Mouse (Mus musculus): ENCODE data around the gene Gm5129. TPM values are rescaled to one million over a fixed set of nuclear protein-coding genes. Genes with fewer than 3 reads are reported as not detected.
"Not testable (repeated sequence)": the region's sequence is repeated elsewhere in the genome, so short reads cannot be mapped to it uniquely, and the experiment has no call there.

The Gm5129 gene
- total RNA-seq, 2 experiments from 2014 or later = not detected

DNA sequence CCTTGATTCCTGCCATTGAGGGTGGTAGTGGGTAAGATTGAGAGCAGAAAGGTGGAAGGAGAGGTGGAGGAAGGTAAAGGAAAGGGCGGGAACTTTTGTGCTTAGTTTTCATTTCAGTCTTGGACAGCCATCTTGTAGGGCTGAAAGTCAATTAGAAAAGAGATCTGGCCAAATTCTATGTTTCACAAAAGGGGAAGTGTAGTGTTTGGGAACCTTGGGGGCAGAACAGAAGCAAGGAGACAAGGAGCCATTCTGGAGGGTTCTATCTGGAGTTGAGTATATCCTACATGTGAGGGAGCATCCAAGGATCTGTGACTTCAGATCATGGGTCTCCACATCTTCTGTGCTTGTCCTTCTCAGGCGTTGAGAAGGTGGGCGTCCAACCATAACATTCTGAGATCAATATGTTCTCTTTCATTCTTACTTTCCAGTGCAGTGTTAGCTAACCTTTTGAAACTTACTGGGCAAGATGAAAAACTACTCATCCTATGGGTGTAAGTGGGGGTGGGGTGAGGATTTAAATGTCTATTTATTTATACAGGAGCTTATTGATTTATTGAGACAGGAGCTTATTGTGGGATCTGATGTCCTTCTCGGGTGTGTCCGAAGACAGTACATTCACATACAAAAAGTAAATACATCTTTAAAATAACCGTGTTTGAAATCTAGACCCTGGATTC is 765 bp downstream of the Gm5129 start:
- DNase-seq (ENCODE audit: extremely low spot score in 1 of 2, low spot score in 1 of 2) = no peak

DNA sequence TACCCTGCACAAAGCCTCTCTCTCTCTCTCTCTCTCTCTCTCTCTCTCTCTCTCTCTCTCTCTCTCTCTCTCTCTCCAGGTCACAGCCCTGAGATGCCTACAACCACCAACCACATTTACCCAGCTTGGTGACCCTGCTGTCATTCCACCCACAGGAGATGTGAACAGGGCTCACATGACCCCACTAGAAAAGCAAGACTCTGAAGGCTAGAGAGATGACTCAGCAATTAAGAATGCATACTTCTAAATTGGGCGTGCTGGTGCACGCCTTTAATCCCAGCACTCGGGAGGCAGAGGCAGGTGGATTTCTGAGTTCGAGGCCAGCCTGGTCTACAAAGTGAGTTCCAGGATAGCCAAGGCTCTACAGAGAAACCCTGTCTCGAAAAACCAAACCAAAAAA is 9.7 kb downstream of the Gm5129 start:
- not testable (repeated sequence) for DNase-seq (ENCODE audit: extremely low spot score in 1 of 2, low spot score in 1 of 2)

DNA sequence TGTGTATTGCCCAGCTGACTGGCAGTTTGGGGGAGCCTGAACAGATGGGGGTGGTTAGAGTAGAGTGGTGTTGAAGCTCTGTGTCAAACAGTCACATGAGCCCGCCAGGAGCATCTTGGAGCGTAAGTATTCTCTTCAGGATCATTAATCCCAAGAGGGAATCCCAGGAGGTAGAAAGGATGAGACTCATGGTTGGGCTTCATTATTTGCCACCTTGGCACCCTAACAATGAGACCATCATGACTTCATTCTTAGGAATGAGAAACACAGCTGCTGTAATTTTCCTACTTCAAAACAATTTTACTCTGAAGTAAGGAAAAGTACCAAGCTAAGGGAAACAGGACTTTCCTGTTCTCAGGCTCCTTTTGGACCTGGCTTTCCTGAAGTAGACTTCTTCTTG is 10.4 kb downstream of the Gm5129 start:
- no peak for DNase-seq (ENCODE audit: extremely low spot score in 1 of 2, low spot score in 1 of 2)

DNA sequence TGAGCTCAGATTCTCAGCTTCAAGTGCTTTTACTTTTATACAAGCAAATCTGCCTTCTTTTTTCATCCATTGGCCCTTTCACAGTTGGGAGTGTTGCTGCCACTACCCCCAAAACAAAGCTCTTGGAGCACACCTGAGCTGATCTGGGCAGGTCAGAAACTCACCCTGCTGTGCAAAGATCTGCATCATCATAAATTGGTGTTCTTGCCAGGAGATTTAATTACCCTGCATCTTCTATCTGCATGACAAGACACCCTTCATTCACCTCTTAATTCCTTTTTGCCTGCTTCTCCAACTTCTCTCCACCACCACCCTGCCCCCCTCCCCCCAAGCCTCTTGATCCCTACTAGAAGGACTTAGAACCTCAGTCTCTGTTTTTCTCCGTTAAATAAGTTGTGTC is 14.6 kb downstream of the Gm5129 start:
- no peak for DNase-seq (ENCODE audit: extremely low spot score in 1 of 2, low spot score in 1 of 2)

DNA sequence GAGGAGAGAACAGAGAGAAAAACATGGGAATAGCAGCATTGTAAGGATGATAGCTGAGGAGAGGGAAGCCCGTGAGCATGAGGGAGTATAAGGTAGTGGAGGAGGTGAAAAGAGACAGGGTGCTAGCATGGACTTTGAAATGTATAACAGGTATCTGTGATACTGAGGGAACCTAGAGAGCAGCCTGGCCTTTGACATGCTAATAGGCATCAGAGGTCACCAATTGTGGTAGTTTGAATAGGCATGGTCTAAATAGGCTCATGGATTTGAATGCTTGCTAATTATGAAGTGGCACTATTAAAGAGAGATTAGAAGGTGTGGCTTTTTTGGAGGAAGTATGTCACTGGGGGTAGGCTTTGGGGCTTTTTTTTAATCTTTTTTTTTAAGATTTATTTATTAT is 22.8 kb downstream of the Gm5129 start:
- DNase-seq (ENCODE audit: extremely low spot score in 1 of 2, low spot score in 1 of 2) = no peak

DNA sequence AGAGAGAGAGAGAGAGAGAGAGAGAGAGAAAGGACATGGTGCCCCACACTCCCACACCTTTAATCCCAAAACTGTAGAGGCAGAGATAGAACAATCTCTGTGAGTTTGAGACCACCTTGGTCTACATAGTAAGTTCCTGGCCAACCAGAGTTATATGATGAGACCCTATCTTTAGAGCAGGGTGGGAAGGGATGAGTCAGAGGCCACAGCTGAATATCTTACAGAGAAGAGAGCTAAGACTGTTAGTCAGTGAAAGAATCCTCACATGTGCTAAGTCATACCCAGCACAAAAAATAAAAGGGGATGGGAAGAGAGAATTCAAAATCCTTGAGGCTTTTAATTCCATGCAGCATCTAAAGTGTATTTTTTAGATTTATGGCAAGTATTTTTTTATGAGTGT is 24.1 kb downstream of the Gm5129 start:
- DNase-seq (ENCODE audit: extremely low spot score in 1 of 2, low spot score in 1 of 2) = no peak

DNA sequence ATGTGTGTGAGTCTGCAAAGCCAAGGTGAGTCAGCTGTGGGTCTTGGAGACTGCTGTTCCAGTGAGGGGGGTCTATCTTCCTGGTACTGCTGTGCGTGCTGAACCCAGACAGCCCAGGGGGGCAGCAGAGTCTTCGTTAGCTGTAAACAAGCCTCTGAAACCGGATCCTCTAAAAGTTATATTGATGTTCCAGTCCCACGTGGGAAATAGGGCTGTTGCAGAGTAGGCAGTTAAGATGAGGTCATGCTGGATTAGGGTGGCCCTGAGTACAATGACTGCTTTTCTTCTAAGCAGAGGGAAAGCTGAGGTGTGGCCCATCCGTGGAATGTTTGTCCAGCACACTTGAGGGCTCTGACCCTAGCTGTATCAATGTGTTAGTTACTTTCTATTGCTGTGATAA is 27.5 kb downstream of the Gm5129 start:
- DNase-seq (ENCODE audit: extremely low spot score in 1 of 2, low spot score in 1 of 2) = no peak

DNA sequence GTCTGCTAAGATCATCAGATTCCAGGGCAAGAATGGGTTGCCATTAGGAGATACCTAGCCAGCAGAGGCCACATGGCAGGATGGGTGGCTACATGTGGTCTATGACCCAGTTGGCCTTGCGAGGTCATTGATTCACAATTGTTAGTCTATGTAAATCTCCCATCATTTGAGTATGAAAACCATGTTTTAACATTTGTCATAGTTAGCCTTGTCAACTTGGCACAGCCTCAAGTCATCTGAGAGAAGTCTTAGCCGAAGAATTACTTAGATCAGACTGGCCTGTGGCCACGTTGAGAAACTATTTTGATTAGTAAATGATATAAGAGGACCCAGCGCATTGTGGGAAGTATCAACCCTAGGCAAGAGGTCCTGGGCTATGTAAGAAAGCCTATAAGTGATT is 28.5 kb downstream of the Gm5129 start:
- DNase-seq (ENCODE audit: extremely low spot score in 1 of 2, low spot score in 1 of 2) = no peak

DNA sequence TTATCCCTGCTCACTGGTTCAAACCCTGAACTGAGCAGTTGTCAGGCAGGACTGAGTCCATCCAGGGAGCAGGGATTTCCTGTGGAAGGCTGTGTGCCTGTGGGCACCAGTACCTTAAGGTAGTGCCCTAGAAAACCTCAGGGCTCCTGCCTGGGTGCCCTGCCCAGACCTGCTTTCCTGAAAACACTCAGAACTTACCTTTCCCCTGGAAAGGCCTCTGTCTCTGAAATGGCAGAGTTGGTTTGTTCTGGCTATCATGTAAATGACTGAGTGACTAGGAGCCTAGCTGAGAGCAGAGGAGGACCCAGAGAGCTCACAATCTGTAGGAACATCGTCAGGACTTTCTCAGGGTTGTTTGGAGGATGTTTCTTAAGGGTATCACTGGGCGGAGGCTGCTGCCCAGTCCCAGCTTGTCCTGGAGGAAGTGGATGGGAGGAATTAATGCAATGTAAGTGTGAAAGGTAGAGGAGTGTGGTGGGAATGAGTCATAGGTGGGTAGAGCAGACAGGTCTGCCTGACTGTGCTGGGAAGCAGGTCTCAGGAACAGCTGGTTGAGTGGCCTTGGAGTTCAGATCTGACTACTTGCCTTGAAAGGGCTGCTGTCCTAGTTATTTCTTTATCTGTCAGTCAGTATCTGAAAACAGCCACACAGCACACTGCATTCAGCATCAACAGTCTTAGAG is 36.1 kb downstream of the Gm5129 start:
- no peak for DNase-seq (ENCODE audit: extremely low spot score in 1 of 2, low spot score in 1 of 2)

DNA sequence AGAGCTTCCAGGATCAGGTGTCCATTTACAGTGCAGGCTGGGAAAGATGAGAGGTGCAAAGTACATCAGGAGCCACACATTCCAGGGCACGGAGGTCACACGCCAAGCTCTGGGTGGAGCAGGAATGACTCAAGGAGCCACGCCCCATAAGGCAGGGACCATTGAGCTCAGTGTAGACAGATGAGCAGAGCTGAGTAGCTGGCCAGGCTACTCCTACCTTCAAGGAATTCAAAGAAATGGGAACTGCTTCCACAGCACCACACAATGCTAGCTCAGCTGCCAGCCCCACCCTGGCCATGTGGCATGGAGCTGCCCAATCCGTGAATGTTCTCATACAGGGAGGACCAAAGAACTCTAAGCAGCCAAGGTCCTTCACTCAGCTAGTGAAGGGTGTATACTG is 37.2 kb downstream of the Gm5129 start:
- no peak for DNase-seq (ENCODE audit: extremely low spot score in 1 of 2, low spot score in 1 of 2)

DNA sequence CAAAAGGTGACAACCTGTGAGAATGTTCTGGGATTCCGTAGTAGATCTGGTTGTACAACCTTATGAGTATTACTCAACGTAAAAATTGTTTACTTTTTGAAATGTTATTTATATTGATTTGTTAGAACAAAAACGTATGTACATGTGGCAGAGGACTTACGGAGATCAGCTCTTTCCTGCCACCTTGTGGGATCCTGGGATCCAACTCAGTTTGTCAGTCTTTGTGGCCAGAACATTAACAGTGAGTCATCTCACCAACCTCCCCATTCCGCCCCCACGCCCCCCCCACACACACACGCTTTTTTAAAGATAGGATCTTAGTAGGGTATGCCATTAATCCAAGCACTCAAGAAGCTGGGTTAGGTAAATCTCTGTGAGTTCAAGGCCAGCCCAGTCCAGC is 47.4 kb downstream of the Gm5129 start:
- no peak for DNase-seq (ENCODE audit: extremely low spot score in 1 of 2, low spot score in 1 of 2)

DNA sequence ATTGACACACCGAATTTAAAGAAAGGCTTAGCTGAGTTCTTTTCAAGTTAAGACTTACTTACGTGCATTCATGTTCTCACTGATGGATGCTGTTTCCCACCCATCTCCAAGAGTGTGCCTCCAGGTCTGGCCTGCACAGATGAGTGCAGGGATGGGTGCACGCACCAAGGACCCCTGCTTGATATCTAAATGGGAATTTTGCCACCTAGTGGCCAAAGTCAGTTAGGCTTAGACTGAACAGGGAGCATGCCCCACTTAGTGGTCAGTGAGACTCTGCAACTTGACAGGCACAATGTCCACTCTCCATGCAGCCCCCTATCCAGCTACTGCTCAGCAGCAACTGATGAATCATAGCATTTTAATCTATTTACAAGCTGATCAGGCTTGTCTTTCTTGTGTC is 48.1 kb downstream of the Gm5129 start:
- DNase-seq (ENCODE audit: extremely low spot score in 1 of 2, low spot score in 1 of 2) = peak in 1 of 2 experiments; percentile 9

Other genes starting within 250 kb of the Gm5129 start
- gene Ube3c, start 166.7 kb downstream of the Gm5129 start, total RNA-seq (2021) = 10 to 100 TPM; 74.1 to 77.5 TPM
- 100 to 1,000 TPM; 165 to 170 TPM for gene Dnajb6, start 248 bp downstream of the Gm5129 start, total RNA-seq (2021)

Data from layer of hippocampus, postnatal 25 days (tissue).